Mouse (Mus musculus) stomach, embryonic 16.5 days (tissue): Measurements from ENCODE around the gene Gan. TPM values are rescaled to one million over a fixed set of nuclear protein-coding genes. Genes with fewer than 3 reads are reported as not detected.

Experiments used
- ATAC-seq: fragments of 200-750 bp; cut with Nextera tagmentation; 2 replicates; pipeline ENCODE4 v1.8.0; 2017; ENCODE audit warnings: moderate number of reproducible peaks, moderate TSS enrichment; ENCODE audit not compliant: insufficient read depth, low FRiP score
- H3K27ac ChIP-seq: fragments of 300-500 bp; sonication (generic); 2 replicates; pipeline ENCODE4 v1.5.1; 2014; ENCODE audit warnings: low read length
- H3K27me3 ChIP-seq: fragments of 300-500 bp; sonication (generic); 2 replicates; pipeline ENCODE4 v1.6.1; 2014; ENCODE audit warnings: low read length, control low read depth, mixed read lengths; ENCODE audit not compliant: control insufficient read depth, insufficient read depth
- H3K36me3 ChIP-seq: fragments of 300-500 bp; sonication (generic); 2 replicates; pipeline ENCODE4 v1.6.1; 2014; ENCODE audit warnings: low read length; ENCODE audit not compliant: control insufficient read depth, insufficient read depth
- H3K4me1 ChIP-seq: fragments of 300-500 bp; sonication (generic); 2 replicates; pipeline ENCODE4 v1.6.1; 2014; ENCODE audit warnings: low read length, control low read depth, mixed read lengths; ENCODE audit not compliant: control insufficient read depth, insufficient read depth
- H3K4me2 ChIP-seq: fragments of 300-500 bp; sonication (generic); 2 replicates; pipeline ENCODE4 v1.6.1; 2014; ENCODE audit warnings: low read depth, low read length, mixed read lengths
- H3K4me3 ChIP-seq: fragments of 300-500 bp; sonication (generic); replicated peaks from 2 replicates; pipeline ENCODE4 v1.5.1; 2014; ENCODE audit warnings: mild to moderate bottlenecking, low read length
- H3K9ac ChIP-seq: fragments of 300-500 bp; sonication (generic); 2 replicates; pipeline ENCODE4 v1.6.1; 2014; ENCODE audit warnings: low read length
- H3K9me3 ChIP-seq: fragments of 300-500 bp; sonication (generic); replicated peaks from 2 replicates; pipeline ENCODE4 v1.6.1; 2016; ENCODE audit warnings: low read length, control low read depth; ENCODE audit not compliant: control insufficient read depth
- WGBS: fragments of 180-500 bp; shearing (Covaris S2); extraction: QIAGEN DNeasy Blood & Tissue Kit; methylation state at CpG from one replicate; pipeline ENCODE4 v1.1.7; 2014; 5-methylcytosine and 5-hydroxymethylcytosine counted together
- polyA plus RNA-seq: library from polyadenylated mRNA; unstranded; fragments of >200 nt; fragmentation: Nextera tagmentation; extraction: Ambion mirVana; gene quantifications from 2 replicates; pipeline ENCODE4 v1.2.1, GENCODE M21; 2015

Gene Gan
- polyA plus RNA-seq, 1 experiment from 2014 or later: 2.2 TPM

- 62% methylated on average over 9 of the region's 9 CpGs for WGBS
- H3K4me3 ChIP-seq: no peak overlapping the region
- ATAC-seq: 0 out of 2 replicates have a peak, but pooled peaks have one; percentile 4
- H3K4me1 ChIP-seq: peaks cover 37% of the 10 kb centered on the region
- H3K27me3 ChIP-seq: no peaks in the 10 kb centered on the region
- peak overlapping the region; percentile 86 for H3K27ac ChIP-seq
- peaks cover 6% of the 10 kb centered on the region; the same call in 1 of the 2 replicates for H3K36me3 ChIP-seq
- peak overlapping the region; percentile 37; the same call in 1 of the 2 replicates for H3K9ac ChIP-seq
- H3K9me3 ChIP-seq: no peaks in the 10 kb centered on the region
- H3K4me2 ChIP-seq: no peak overlapping the region
Measured at GRCm38 (mm10) chr8:117200803-117201202, 42.9 kb downstream of the Gan start.

- 78% methylated on average over 19 of the region's 19 CpGs for WGBS
- no peak for ATAC-seq
- Histone ChIP-seq H3K9me3 (no peaks in the 10 kb centered on the region), H3K27ac (no peak overlapping the region), H3K9ac (no peak overlapping the region), H3K27me3 (no peaks in the 10 kb centered on the region), H3K4me2 (no peak overlapping the region), H3K36me3 (peaks cover 6% of the 10 kb centered on the region; the same call in 1 of the 2 replicates), H3K4me1 (peaks cover 37% of the 10 kb centered on the region), H3K4me3 (no peak overlapping the region)
Measured at GRCm38 (mm10) chr8:117201221-117202017, 43.5 kb downstream of the Gan start.

GRCm38 (mm10) chr8:117203085-117203484 is 45.1 kb downstream of the Gan start:
- no peaks in the 10 kb centered on the region for H3K9me3 ChIP-seq
- WGBS: 97% methylated on average over 4 of the region's 4 CpGs

GRCm38 (mm10) chr8:117205884-117206283 is 47.9 kb downstream of the Gan start:
- Histone ChIP-seq H3K9ac (no peak overlapping the region), H3K27me3 (no peaks in the 10 kb centered on the region), H3K9me3 (no peaks in the 10 kb centered on the region), H3K4me2 (no peak overlapping the region), H3K4me3 (no peak overlapping the region), H3K27ac (no peak overlapping the region), H3K36me3 (peaks cover 6% of the 10 kb centered on the region; the same call in 1 of the 2 replicates), H3K4me1 (peaks cover 4% of the 10 kb centered on the region; the same call in 1 of the 2 replicates)
- no peak for ATAC-seq
- WGBS: 83% methylated on average over 4 of the region's 4 CpGs

More at GRCm38 (mm10) chr8:117203085-117203484, 45.1 kb downstream of the Gan start:
- Histone ChIP-seq H3K9ac (no peak overlapping the region), H3K4me3 (no peak overlapping the region), H3K27ac (no peak overlapping the region), H3K36me3 (peaks cover 6% of the 10 kb centered on the region; the same call in 1 of the 2 replicates), H3K27me3 (no peaks in the 10 kb centered on the region), H3K4me2 (no peak overlapping the region), H3K4me1 (peaks cover 30% of the 10 kb centered on the region)
- ATAC-seq: no peak

- 89% methylated on average over 7 of the region's 7 CpGs for WGBS
- H3K4me2 ChIP-seq: no peak overlapping the region
- H3K27ac ChIP-seq: no peak overlapping the region
- no peak overlapping the region for H3K9ac ChIP-seq
- no peaks in the 10 kb centered on the region for H3K4me1 ChIP-seq
- ATAC-seq: no peak
- no peaks in the 10 kb centered on the region for H3K27me3 ChIP-seq
- no peak overlapping the region for H3K4me3 ChIP-seq
- no peaks in the 10 kb centered on the region for H3K9me3 ChIP-seq
- H3K36me3 ChIP-seq: peaks cover 6% of the 10 kb centered on the region; the same call in 1 of the 2 replicates
Measured at GRCm38 (mm10) chr8:117206636-117207035, 48.7 kb downstream of the Gan start.

- ATAC-seq: no peak
- Histone ChIP-seq H3K4me2 (no peak overlapping the region), H3K27ac (no peak overlapping the region), H3K4me1 (no peaks in the 10 kb centered on the region), H3K36me3 (0 out of 2 replicates have a peak, but pooled peaks cover 1% of the 10 kb centered on the region), H3K4me3 (no peak overlapping the region), H3K27me3 (no peaks in the 10 kb centered on the region), H3K9me3 (no peaks in the 10 kb centered on the region), H3K9ac (no peak overlapping the region)
- 83% methylated on average over 12 of the region's 12 CpGs for WGBS
Measured at GRCm38 (mm10) chr8:117209150-117209549, 51.2 kb downstream of the Gan start.

GRCm38 (mm10) chr8:117212100-117212499 is 54.2 kb downstream of the Gan start:
- Histone ChIP-seq H3K27me3 (no peaks in the 10 kb centered on the region), H3K9me3 (no peaks in the 10 kb centered on the region), H3K4me1 (no peaks in the 10 kb centered on the region), H3K4me2 (no peak overlapping the region), H3K4me3 (no peak overlapping the region), H3K27ac (no peak overlapping the region), H3K9ac (no peak overlapping the region), H3K36me3 (no peaks in the 10 kb centered on the region)
- 90% methylated on average over 11 of the region's 11 CpGs for WGBS
- no peak for ATAC-seq

GRCm38 (mm10) chr8:117217724-117218123 is 59.8 kb downstream of the Gan start:
- Histone ChIP-seq H3K27me3 (no peaks in the 10 kb centered on the region), H3K9me3 (no peaks in the 10 kb centered on the region), H3K36me3 (no peaks in the 10 kb centered on the region), H3K4me3 (no peak overlapping the region), H3K4me2 (no peak overlapping the region), H3K4me1 (no peaks in the 10 kb centered on the region), H3K9ac (no peak overlapping the region), H3K27ac (no peak overlapping the region)
- WGBS: 86% methylated on average over 2 of the region's 2 CpGs
- ATAC-seq: no peak

- no peak overlapping the region for H3K4me2 ChIP-seq
- H3K9ac ChIP-seq: no peak overlapping the region
- 63% methylated on average over 6 of the region's 6 CpGs for WGBS
- H3K27ac ChIP-seq: no peak overlapping the region
- H3K4me3 ChIP-seq: no peak overlapping the region
- no peaks in the 10 kb centered on the region for H3K36me3 ChIP-seq
- H3K9me3 ChIP-seq: no peaks in the 10 kb centered on the region
- H3K27me3 ChIP-seq: no peaks in the 10 kb centered on the region
- H3K4me1 ChIP-seq: no peaks in the 10 kb centered on the region
- ATAC-seq: no peak
Measured at GRCm38 (mm10) chr8:117222396-117222795, 64.5 kb downstream of the Gan start.
